Mouse (Mus musculus): ENCODE results near the gene Rimbp2. TPM values are rescaled to one million over a fixed set of nuclear protein-coding genes. Genes with fewer than 3 reads are reported as not detected.

Rimbp2 gene
- polyA plus RNA-seq (2012; ENCODE audit: insufficient read depth, insufficient read length, low replicate concordance, missing spikeins) = not detected in 2 replicates

DNA sequence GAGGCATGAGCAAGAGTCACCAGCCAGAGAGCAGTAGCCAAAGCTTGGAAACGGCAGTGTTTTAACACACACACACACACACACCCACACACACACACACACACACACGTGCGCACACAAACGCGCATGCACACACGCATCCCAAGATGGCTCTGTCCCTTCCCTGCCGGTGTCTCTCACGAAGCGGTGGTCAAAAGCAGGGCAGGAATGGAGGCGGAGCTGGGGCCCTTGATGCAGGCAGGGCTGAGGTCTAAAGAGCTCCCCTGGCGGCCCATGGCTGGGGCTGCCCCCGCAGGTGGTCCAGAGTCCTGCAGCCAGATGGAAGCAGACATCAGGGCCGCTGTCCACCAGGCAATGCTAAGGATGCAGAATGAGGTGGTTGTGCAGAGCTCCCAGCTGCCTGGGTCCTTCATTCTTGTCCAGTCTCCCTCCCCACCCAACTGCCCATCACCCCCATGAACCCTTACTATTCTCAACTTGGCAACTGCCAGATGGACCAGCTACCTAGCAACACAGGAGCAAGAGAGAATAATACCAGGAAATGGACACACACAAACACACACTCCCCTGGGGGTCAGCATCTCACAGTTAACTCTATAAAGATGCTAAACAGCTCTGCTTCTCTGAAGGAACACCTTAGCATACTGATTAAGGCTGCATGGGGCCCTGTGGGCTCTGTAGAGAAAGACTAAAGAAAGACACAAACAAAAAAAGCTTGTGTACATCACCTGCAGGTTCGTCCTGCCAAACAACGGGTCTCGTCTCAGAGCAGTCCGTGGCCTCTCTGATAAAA lies at the start of gene Rimbp2:
Rimbp2 (minus strand) TSS at position 209 of the 793 bp plus-strand sequence.
- WGBS = 11% methylated on average over 17 of the region's 17 CpGs
- TF ChIP-seq POLR2A (IDR thresholded peaks at IDR 0.05; ENCODE audit: insufficient read depth, low read depth, low read length) (peak; percentile 12; the same call in 1 of the 2 replicates), CTCF (IDR thresholded peaks at IDR 0.05; ENCODE audit: insufficient read depth, low read depth, low read length) (peak; percentile 24; the same call in 1 of the 2 replicates)
- Histone ChIP-seq H3K4me1 (ENCODE audit: control insufficient read depth, insufficient read depth, low read length) (peaks cover 24% of the 10 kb centered on the region), H3K4me3 (ENCODE audit: insufficient read depth, low read depth, low read length) (peak within 1 kb of the TSS; percentile 85), H3K27ac (ENCODE audit: insufficient read depth, low read depth, low read length) (peak within 1 kb of the TSS; percentile 72)

DNA sequence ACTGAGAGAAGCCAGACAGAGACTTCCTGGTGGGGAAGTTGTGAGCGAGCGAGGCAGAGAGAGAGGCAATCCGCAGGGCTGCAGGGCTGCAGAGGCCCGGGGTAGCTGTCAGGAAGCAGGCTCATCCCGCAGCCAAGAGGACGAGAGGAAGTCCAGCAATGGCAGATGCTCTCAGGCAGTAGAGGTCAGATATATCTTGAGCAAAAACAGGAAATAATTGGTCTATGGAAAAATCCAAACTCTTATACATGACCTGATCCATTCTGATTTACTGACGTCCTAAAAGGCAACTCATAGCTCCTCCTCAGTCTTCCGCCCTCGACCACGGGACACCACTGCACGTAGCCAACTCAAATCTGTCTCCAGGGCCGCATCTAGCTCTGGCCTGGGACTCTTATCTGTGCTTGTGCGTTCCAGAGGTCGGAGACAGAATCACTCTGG lies 49.3 kb upstream of the Rimbp2 start:
- no peak for TF ChIP-seq CTCF (IDR thresholded peaks at IDR 0.05; ENCODE audit: insufficient read depth, low read depth, low read length)
- no peak for TF ChIP-seq POLR2A (IDR thresholded peaks at IDR 0.05; ENCODE audit: insufficient read depth, low read depth, low read length)
- H3K27ac ChIP-seq (ENCODE audit: insufficient read depth, low read depth, low read length) = no peak overlapping the region
- peaks cover 20% of the 10 kb centered on the region for H3K4me1 ChIP-seq (ENCODE audit: control insufficient read depth, insufficient read depth, low read length)

DNA sequence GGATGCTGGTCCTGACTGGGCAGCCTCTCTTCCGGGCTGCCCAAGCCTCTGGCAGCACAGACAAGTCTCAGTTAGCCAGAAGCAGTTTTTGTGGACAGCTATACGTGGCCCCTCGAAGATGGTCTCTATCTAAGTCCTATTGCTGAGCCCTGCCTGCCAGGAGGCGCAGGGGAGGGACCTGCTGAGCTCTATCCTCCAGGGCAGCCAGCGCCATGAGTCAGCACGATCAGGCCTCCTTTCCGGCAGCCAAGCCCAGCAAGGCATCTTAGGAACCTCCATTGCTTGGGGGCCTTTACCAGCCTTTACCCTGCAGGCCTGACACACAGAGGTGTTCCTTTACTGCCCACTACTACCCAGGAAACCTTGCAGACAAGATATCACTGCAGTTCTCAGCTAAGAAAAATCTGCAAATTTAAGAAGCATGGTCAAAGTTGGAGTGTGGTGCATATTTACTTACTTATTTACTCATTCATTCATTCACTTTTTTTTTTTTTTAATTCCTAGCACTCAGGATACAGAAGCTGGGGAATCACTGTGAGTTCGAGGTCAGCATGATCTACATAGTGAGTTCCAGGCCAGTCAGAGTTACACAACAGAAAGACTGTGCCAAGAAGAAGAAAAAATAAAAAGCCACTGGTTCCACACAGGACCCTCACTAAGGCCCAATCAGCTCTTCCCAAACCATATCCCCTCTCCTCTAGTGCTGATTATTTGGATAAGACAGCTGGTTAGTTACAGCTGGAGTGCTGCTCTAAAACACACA lies 47.6 kb upstream of the Rimbp2 start:
- peaks cover 7% of the 10 kb centered on the region for H3K4me1 ChIP-seq (ENCODE audit: control insufficient read depth, insufficient read depth, low read length)
- no peak overlapping the region for H3K4me3 ChIP-seq (ENCODE audit: insufficient read depth, low read depth, low read length)
- 50% methylated on average over 8 of the region's 8 CpGs for WGBS
- H3K27ac ChIP-seq (ENCODE audit: insufficient read depth, low read depth, low read length) = no peak overlapping the region
- TF ChIP-seq POLR2A (IDR thresholded peaks at IDR 0.05; ENCODE audit: insufficient read depth, low read depth, low read length) (no peak), CTCF (IDR thresholded peaks at IDR 0.05; ENCODE audit: insufficient read depth, low read depth, low read length) (no peak)

More for the DNA sequence above, 49.3 kb upstream of the Rimbp2 start:
- WGBS = 79% methylated on average over 14 of the region's 14 CpGs
- H3K4me3 ChIP-seq (ENCODE audit: insufficient read depth, low read depth, low read length) = no peak overlapping the region

DNA sequence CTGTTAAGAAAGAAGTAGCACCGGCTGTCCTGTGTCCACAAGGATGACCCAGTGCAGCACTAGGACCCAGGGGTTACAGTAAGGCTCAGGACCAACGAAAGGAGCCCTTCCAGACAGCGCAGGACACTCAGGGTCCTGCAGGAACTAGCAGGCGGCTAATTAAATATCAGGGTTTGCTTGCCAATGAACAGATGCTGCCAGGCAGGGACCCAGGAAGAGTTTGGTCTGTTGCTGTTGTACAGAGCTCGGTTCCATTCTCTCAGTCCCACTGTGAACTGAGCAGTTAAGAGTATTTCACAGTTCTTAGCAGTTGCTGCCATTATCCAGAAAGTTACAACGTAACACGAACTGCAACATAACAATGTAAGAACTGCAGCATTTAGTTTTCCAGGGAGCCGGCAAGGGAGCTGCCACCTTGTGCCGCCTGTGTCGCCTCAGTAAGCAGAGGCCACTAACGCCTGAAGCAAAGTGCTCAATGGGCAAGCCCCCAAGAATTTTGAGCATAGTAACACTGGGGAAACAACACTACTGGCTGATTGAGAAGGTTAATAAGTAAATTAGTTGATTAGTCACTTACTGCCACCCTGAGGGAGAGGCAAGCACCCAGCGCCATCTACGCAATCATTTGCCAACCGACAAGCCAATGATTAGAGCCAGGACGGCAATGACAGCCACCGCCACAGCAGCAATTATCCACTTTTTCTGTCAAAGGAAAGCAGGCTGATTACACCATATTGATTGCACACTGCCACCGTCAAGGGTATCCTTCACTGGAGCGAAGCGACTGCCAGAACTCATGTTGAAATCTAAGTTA lies 34.1 kb upstream of the Rimbp2 start:
- no peak for TF ChIP-seq POLR2A (IDR thresholded peaks at IDR 0.05; ENCODE audit: insufficient read depth, low read depth, low read length)
- no peak for TF ChIP-seq CTCF (IDR thresholded peaks at IDR 0.05; ENCODE audit: insufficient read depth, low read depth, low read length)
- no peak overlapping the region for H3K27ac ChIP-seq (ENCODE audit: insufficient read depth, low read depth, low read length)
- H3K4me3 ChIP-seq (ENCODE audit: insufficient read depth, low read depth, low read length) = no peak overlapping the region
- 62% methylated on average over 19 of the region's 19 CpGs for WGBS
- H3K4me1 ChIP-seq (ENCODE audit: control insufficient read depth, insufficient read depth, low read length) = peaks cover 13% of the 10 kb centered on the region

DNA sequence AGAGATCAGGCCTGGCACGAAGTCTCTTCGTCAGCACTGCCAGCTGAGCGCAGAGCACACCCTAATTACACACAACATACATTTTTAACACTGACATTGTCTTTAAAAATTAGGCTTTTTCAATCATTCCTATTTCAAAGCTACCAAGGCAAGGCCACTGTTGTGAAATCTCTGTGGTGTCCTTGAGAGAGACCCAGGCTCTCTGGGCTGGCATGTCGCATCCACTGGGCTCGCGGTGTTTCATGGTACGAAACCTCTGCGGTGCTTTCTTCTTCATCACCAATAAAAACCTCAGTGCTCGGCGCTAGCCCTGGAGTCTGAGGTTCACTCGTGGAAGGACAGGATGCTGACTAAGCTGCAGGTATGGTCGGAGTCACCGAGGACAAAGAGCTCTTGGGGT lies 32.7 kb upstream of the Rimbp2 start:
- 82% methylated on average over 13 of the region's 13 CpGs for WGBS
- Histone ChIP-seq H3K4me3 (ENCODE audit: insufficient read depth, low read depth, low read length) (no peak overlapping the region), H3K27ac (ENCODE audit: insufficient read depth, low read depth, low read length) (no peak overlapping the region), H3K4me1 (ENCODE audit: control insufficient read depth, insufficient read depth, low read length) (peaks cover 13% of the 10 kb centered on the region)
- no peak for TF ChIP-seq CTCF (IDR thresholded peaks at IDR 0.05; ENCODE audit: insufficient read depth, low read depth, low read length)
- TF ChIP-seq POLR2A (IDR thresholded peaks at IDR 0.05; ENCODE audit: insufficient read depth, low read depth, low read length) = no peak

DNA sequence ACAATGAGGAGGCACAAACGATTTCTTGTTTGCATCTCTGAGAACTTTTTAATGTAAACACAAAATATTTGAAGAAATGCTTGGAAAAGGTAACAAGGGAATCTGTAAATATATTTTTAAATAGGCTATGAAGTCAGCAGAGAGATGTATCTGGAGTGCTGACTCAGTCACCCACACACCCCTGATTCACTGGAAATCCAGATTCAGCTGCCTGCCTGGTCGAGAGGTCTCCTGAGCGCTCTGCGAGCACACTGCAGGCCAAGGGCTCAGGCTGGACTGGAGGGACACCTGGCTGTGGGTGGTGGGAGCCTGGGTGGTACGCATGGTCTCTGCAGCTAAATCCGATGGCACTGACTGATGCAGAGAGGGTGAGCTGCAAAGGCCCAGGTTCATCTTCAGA lies 31.2 kb upstream of the Rimbp2 start:
- H3K4me1 ChIP-seq (ENCODE audit: control insufficient read depth, insufficient read depth, low read length) = peaks cover 13% of the 10 kb centered on the region
- H3K27ac ChIP-seq (ENCODE audit: insufficient read depth, low read depth, low read length) = no peak overlapping the region
- no peak for TF ChIP-seq CTCF (IDR thresholded peaks at IDR 0.05; ENCODE audit: insufficient read depth, low read depth, low read length)
- TF ChIP-seq POLR2A (IDR thresholded peaks at IDR 0.05; ENCODE audit: insufficient read depth, low read depth, low read length) = no peak
- no peak overlapping the region for H3K4me3 ChIP-seq (ENCODE audit: insufficient read depth, low read depth, low read length)
- 49% methylated on average over 6 of the region's 6 CpGs for WGBS

DNA sequence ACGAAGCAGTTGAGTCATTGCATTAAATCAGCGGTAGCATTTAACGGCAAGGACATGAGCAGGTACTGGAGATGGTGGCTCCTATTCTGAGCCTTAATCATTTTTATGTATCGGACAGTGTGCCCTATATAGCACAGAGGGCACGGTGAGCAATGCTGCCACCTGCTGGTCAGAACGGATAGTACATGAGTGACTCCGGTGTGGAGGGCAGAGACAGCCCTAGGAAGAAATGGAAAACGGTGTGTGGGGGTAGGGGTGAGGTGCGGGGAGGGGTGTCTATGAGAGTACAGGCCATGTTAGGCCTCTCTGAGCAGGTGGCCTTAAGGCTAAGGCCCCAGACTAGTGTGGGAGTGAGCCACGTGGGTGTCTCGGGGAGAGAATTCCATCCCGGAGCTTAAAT lies 28.3 kb upstream of the Rimbp2 start:
- WGBS = 22% methylated on average over 12 of the region's 12 CpGs
- peaks cover 9% of the 10 kb centered on the region for H3K4me1 ChIP-seq (ENCODE audit: control insufficient read depth, insufficient read depth, low read length)
- no peak for TF ChIP-seq POLR2A (IDR thresholded peaks at IDR 0.05; ENCODE audit: insufficient read depth, low read depth, low read length)
- 0 out of 2 replicates have a peak, but pooled peaks have one; percentile 40 for TF ChIP-seq CTCF (IDR thresholded peaks at IDR 0.05; ENCODE audit: insufficient read depth, low read depth, low read length)
- H3K27ac ChIP-seq (ENCODE audit: insufficient read depth, low read depth, low read length) = no peak overlapping the region
- H3K4me3 ChIP-seq (ENCODE audit: insufficient read depth, low read depth, low read length) = no peak overlapping the region

DNA sequence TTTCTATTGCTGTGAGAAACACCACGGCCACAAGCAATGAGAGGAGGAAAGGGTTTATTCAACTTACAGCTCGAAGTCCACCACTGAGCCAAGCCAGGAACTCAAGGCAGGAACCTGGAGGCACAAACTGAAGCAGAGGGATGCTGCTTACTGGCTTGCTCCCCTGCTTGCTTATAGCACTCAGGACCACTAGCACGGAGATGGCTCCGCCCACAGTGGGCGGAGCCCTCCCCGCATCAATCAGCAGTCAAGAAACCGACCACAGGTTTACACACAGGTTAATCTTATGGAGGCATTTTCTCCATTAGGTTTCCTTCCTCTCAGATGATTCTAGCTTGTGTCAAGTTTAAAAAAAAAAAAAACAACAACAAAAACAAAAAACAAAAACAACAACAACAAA lies 27.6 kb upstream of the Rimbp2 start:
- H3K4me1 ChIP-seq (ENCODE audit: control insufficient read depth, insufficient read depth, low read length) = peaks cover 9% of the 10 kb centered on the region
- no peak overlapping the region for H3K4me3 ChIP-seq (ENCODE audit: insufficient read depth, low read depth, low read length)
- no peak for TF ChIP-seq CTCF (IDR thresholded peaks at IDR 0.05; ENCODE audit: insufficient read depth, low read depth, low read length)
- no peak for TF ChIP-seq POLR2A (IDR thresholded peaks at IDR 0.05; ENCODE audit: insufficient read depth, low read depth, low read length)
- H3K27ac ChIP-seq (ENCODE audit: insufficient read depth, low read depth, low read length) = no peak overlapping the region
- WGBS = 72% methylated on average over 7 of the region's 7 CpGs
